Mouse (Mus musculus) midbrain, embryonic 13.5 days (tissue): ENCODE data around the gene Clec4d. TPM values are rescaled to one million over a fixed set of nuclear protein-coding genes. Genes with fewer than 3 reads are reported as not detected.

Experiments used
- polyA plus RNA-seq: library from polyadenylated mRNA; unstranded; fragments of >200 nt; fragmentation: Nextera tagmentation; extraction: Ambion mirVana; gene quantifications from 2 replicates; pipeline ENCODE4 v1.2.1, GENCODE M21; 2015

The Clec4d gene
- polyA plus RNA-seq, 1 experiment from 2014 or later: not detected

Other genes with a start within 250 kb of the Clec4d start
- gene Clec4b1, start 212.1 kb upstream of the Clec4d start, polyA plus RNA-seq: not detected in 2 replicates
- gene Clec4a2, start 155.7 kb upstream of the Clec4d start, polyA plus RNA-seq: 0.96 and 1.0 TPM in 2 replicates
- not detected in 2 replicates for gene Clec4b2, start 89.2 kb upstream of the Clec4d start, polyA plus RNA-seq
- 1.1 and 1.7 TPM in 2 replicates for gene Clec4n, start 32.3 kb upstream of the Clec4d start, polyA plus RNA-seq
- gene Clec4e, start 27.8 kb downstream of the Clec4d start, polyA plus RNA-seq: not detected in 2 replicates
- not detected in 2 replicates for gene Vmn2r19, start 46.2 kb downstream of the Clec4d start, polyA plus RNA-seq
- gene Vmn2r20, start 156.0 kb downstream of the Clec4d start, polyA plus RNA-seq: not detected in 2 replicates